Mouse (Mus musculus): ENCODE results near the gene Mroh8. TPM values are rescaled to one million over a fixed set of nuclear protein-coding genes. Genes with fewer than 3 reads are reported as not detected.
"Not testable (repeated sequence)": the region's sequence is repeated elsewhere in the genome, so short reads cannot be mapped to it uniquely, and the experiment has no call there.

Mroh8 gene
- polyA plus RNA-seq, 1 experiment from 2014 or later, result 0.72 TPM

- ATAC-seq, result no peak
- WGBS, result 95% methylated on average over 7 of the region's 7 CpGs
- 0 out of 2 replicates have a peak, but pooled peaks cover 3% of the 10 kb centered on the region for H3K9me3 ChIP-seq (replicated peaks)
- no peak overlapping the region for H3K27ac ChIP-seq
- H3K9ac ChIP-seq, result no peak overlapping the region
- no peak overlapping the region for H3K4me3 ChIP-seq
- no peaks in the 10 kb centered on the region for H3K36me3 ChIP-seq (ENCODE audit: poor library complexity, severe bottlenecking)
- H3K4me2 ChIP-seq, result no peak overlapping the region
- no peaks in the 10 kb centered on the region for H3K4me1 ChIP-seq
- H3K27me3 ChIP-seq, result no peaks in the 10 kb centered on the region
Measured at GRCm38 (mm10) chr2:157211731-157212130, 67.6 kb downstream of the Mroh8 start.

- H3K4me1 ChIP-seq, result peaks cover 28% of the 10 kb centered on the region
Measured at GRCm38 (mm10) chr2:157204366-157205218, 74.8 kb downstream of the Mroh8 start, which contains the start of gene Rbl1. Gene Rbl1, minus strand, starts transcription at chr2:157204534.

GRCm38 (mm10) chr2:157203459-157204365, 75.6 kb downstream of the Mroh8 start:
- Histone ChIP-seq H3K9ac (peak overlapping the region; percentile 94), H3K4me2 (peak overlapping the region; percentile 79), H3K9me3 (replicated peaks) (peaks cover 3% of the 10 kb centered on the region; the same call in 1 of the 2 replicates), H3K4me1 (peaks cover 28% of the 10 kb centered on the region), H3K36me3 (ENCODE audit: poor library complexity, severe bottlenecking) (peaks cover 15% of the 10 kb centered on the region), H3K27me3 (no peaks in the 10 kb centered on the region), H3K4me3 (peak overlapping the region; percentile 79), H3K27ac (peak overlapping the region; percentile 98)
- 1% methylated on average over 32 of the region's 49 CpGs for WGBS
- ATAC-seq, result peak; percentile 87

More at GRCm38 (mm10) chr2:157204366-157205218, 74.8 kb downstream of the Mroh8 start, which contains the start of gene Rbl1:
- peaks cover 8% of the 10 kb centered on the region for H3K36me3 ChIP-seq (ENCODE audit: poor library complexity, severe bottlenecking)
- ATAC-seq, result peak; percentile 87
- no peaks in the 10 kb centered on the region for H3K27me3 ChIP-seq
- 0 out of 2 replicates have a peak, but pooled peaks cover 3% of the 10 kb centered on the region for H3K9me3 ChIP-seq (replicated peaks)
- H3K4me2 ChIP-seq, result peak within 1 kb of the TSS; percentile 79
- peak within 1 kb of the TSS; percentile 98 for H3K27ac ChIP-seq
- peak within 1 kb of the TSS; percentile 94 for H3K9ac ChIP-seq
- H3K4me3 ChIP-seq, result peak within 1 kb of the TSS; percentile 79
- under 1% methylated on average over 73 of the region's 73 CpGs for WGBS

GRCm38 (mm10) chr2:157203026-157203425, 76.3 kb downstream of the Mroh8 start:
- Histone ChIP-seq H3K27ac (no peak overlapping the region), H3K4me3 (peak overlapping the region; percentile 79), H3K27me3 (no peaks in the 10 kb centered on the region), H3K4me1 (peaks cover 28% of the 10 kb centered on the region), H3K4me2 (peak overlapping the region; percentile 79), H3K36me3 (ENCODE audit: poor library complexity, severe bottlenecking) (peaks cover 19% of the 10 kb centered on the region), H3K9ac (peak overlapping the region; percentile 94), H3K9me3 (replicated peaks) (peaks cover 3% of the 10 kb centered on the region; the same call in 1 of the 2 replicates)
- no peak for ATAC-seq

- 85% methylated on average over 6 of the region's 6 CpGs for WGBS
- Histone ChIP-seq H3K4me1 (peaks cover 28% of the 10 kb centered on the region), H3K4me3 (peak overlapping the region; percentile 79; the same call in 1 of the 2 replicates), H3K27ac (no peak overlapping the region), H3K9ac (peak overlapping the region; percentile 37; the same call in 1 of the 2 replicates), H3K27me3 (no peaks in the 10 kb centered on the region), H3K4me2 (peak overlapping the region; percentile 79), H3K36me3 (ENCODE audit: poor library complexity, severe bottlenecking) (peaks cover 25% of the 10 kb centered on the region), H3K9me3 (replicated peaks) (peaks cover 1% of the 10 kb centered on the region; the same call in 1 of the 2 replicates)
- no peak for ATAC-seq
Measured at GRCm38 (mm10) chr2:157202361-157202760, 77.0 kb downstream of the Mroh8 start.

- ATAC-seq, result no peak
- Histone ChIP-seq H3K27me3 (no peaks in the 10 kb centered on the region), H3K36me3 (ENCODE audit: poor library complexity, severe bottlenecking) (peaks cover 36% of the 10 kb centered on the region), H3K27ac (no peak overlapping the region), H3K4me2 (no peak overlapping the region), H3K9me3 (replicated peaks) (no peaks in the 10 kb centered on the region; the same call in 1 of the 2 replicates), H3K4me1 (peaks cover 28% of the 10 kb centered on the region), H3K9ac (peak overlapping the region; percentile 23; the same call in 1 of the 2 replicates), H3K4me3 (no peak overlapping the region)
- 78% methylated on average over 6 of the region's 6 CpGs for WGBS
Measured at GRCm38 (mm10) chr2:157201081-157201830, 78.1 kb downstream of the Mroh8 start.

GRCm38 (mm10) chr2:157198405-157198804, 80.9 kb downstream of the Mroh8 start:
- Histone ChIP-seq H3K4me1 (peaks cover 18% of the 10 kb centered on the region), H3K36me3 (ENCODE audit: poor library complexity, severe bottlenecking) (peaks cover 62% of the 10 kb centered on the region)
- H3K4me3 ChIP-seq; H3K4me2 ChIP-seq; H3K9ac ChIP-seq; H3K27ac ChIP-seq; H3K27me3 ChIP-seq; H3K9me3 ChIP-seq (replicated peaks); ATAC-seq: not testable (repeated sequence)
- 92% methylated on average over 11 of the region's 11 CpGs for WGBS

GRCm38 (mm10) chr2:157190651-157191050, 88.7 kb downstream of the Mroh8 start:
- Histone ChIP-seq H3K9me3 (replicated peaks) (no peaks in the 10 kb centered on the region), H3K27ac (no peak overlapping the region), H3K4me1 (no peaks in the 10 kb centered on the region), H3K9ac (no peak overlapping the region), H3K36me3 (ENCODE audit: poor library complexity, severe bottlenecking) (peaks cover 92% of the 10 kb centered on the region), H3K4me2 (no peak overlapping the region), H3K4me3 (no peak overlapping the region), H3K27me3 (no peaks in the 10 kb centered on the region)
- 97% methylated on average over 4 of the region's 4 CpGs for WGBS
- no peak for ATAC-seq

GRCm38 (mm10) chr2:157187223-157187622, 92.1 kb downstream of the Mroh8 start:
- no peak overlapping the region for H3K27ac ChIP-seq
- no peak overlapping the region for H3K4me2 ChIP-seq
- H3K4me3 ChIP-seq, result no peak overlapping the region
- no peak for ATAC-seq
- H3K36me3 ChIP-seq (ENCODE audit: poor library complexity, severe bottlenecking), result peaks cover 85% of the 10 kb centered on the region
- WGBS, result 95% methylated on average over 4 of the region's 4 CpGs
- H3K9me3 ChIP-seq (replicated peaks), result no peaks in the 10 kb centered on the region
- no peaks in the 10 kb centered on the region for H3K4me1 ChIP-seq
- H3K9ac ChIP-seq, result no peak overlapping the region
- no peaks in the 10 kb centered on the region for H3K27me3 ChIP-seq

- Histone ChIP-seq H3K4me2 (no peak overlapping the region), H3K9me3 (replicated peaks) (no peaks in the 10 kb centered on the region), H3K9ac (no peak overlapping the region), H3K36me3 (ENCODE audit: poor library complexity, severe bottlenecking) (peaks cover 83% of the 10 kb centered on the region), H3K27me3 (no peaks in the 10 kb centered on the region), H3K27ac (no peak overlapping the region), H3K4me3 (no peak overlapping the region), H3K4me1 (no peaks in the 10 kb centered on the region)
- WGBS, result 39% methylated on average over 5 of the region's 5 CpGs
- ATAC-seq, result no peak
Measured at GRCm38 (mm10) chr2:157186504-157186903, 92.8 kb downstream of the Mroh8 start.

GRCm38 (mm10) chr2:157185022-157185660, 94.2 kb downstream of the Mroh8 start:
- H3K36me3 ChIP-seq (ENCODE audit: poor library complexity, severe bottlenecking), result peaks cover 81% of the 10 kb centered on the region
- no peak overlapping the region for H3K9ac ChIP-seq
- no peak overlapping the region for H3K4me2 ChIP-seq
- ATAC-seq, result no peak
- H3K4me1 ChIP-seq, result no peaks in the 10 kb centered on the region
- H3K27me3 ChIP-seq, result no peaks in the 10 kb centered on the region
- no peak overlapping the region for H3K4me3 ChIP-seq
- no peak overlapping the region for H3K27ac ChIP-seq
- WGBS, result 94% methylated on average over 13 of the region's 13 CpGs
- H3K9me3 ChIP-seq (replicated peaks), result no peaks in the 10 kb centered on the region

All from forebrain, embryonic 13.5 days (tissue).